Mouse (Mus musculus) heart, embryonic 13.5 days (tissue): ENCODE data around the gene Wnt2b. TPM values are rescaled to one million over a fixed set of nuclear protein-coding genes. Genes with fewer than 3 reads are reported as not detected.
A peak's percentile ranks its signal among the peaks of the same experiment; 100 is the strongest.

Experiments
- ATAC-seq: fragments of 200-750 bp; cut with Nextera tagmentation; 2 replicates; pipeline ENCODE4 v1.8.0; 2017; ENCODE audit warnings: moderate TSS enrichment; ENCODE audit not compliant: insufficient number of reproducible peaks, low FRiP score, low TSS enrichment; ENCODE audit errors: extremely low read depth
- H3K27ac ChIP-seq: fragments of 300-500 bp; sonication (generic); replicated peaks from 2 replicates; pipeline ENCODE4 v1.5.1; 2015; ENCODE audit warnings: moderate library complexity, mild to moderate bottlenecking, inconsistent platforms
- H3K27me3 ChIP-seq: fragments of 300-500 bp; sonication (generic); replicated peaks from 2 replicates; pipeline ENCODE4 v1.6.1; 2015; ENCODE audit warnings: mild to moderate bottlenecking, inconsistent platforms
- H3K36me3 ChIP-seq: fragments of 300-500 bp; sonication (generic); 2 replicates; pipeline ENCODE4 v1.6.1; 2015; ENCODE audit warnings: mild to moderate bottlenecking, inconsistent platforms
- H3K4me1 ChIP-seq: fragments of 300-500 bp; sonication (generic); 2 replicates; pipeline ENCODE4 v1.6.1; 2015; ENCODE audit warnings: inconsistent platforms
- H3K4me2 ChIP-seq: fragments of 300-500 bp; sonication (generic); 2 replicates; pipeline ENCODE4 v1.6.1; 2015; ENCODE audit warnings: inconsistent platforms, mild to moderate bottlenecking, moderate library complexity
- H3K4me3 ChIP-seq: fragments of 300-500 bp; sonication (generic); 2 replicates; pipeline ENCODE4 v1.5.1; 2015; ENCODE audit warnings: moderate library complexity, mild to moderate bottlenecking, inconsistent platforms
- H3K9ac ChIP-seq: fragments of 300-500 bp; sonication (generic); 2 replicates; pipeline ENCODE4 v1.6.1; 2015; ENCODE audit warnings: inconsistent platforms, mild to moderate bottlenecking, moderate library complexity
- H3K9me3 ChIP-seq: fragments of 300-500 bp; sonication (generic); 2 replicates; pipeline ENCODE4 v1.6.1; 2016; ENCODE audit warnings: inconsistent platforms
- WGBS: fragments of 180-500 bp; shearing (Covaris S2); methylation state at CpG from one replicate; pipeline ENCODE4 v1.1.7; 2015; ENCODE audit warnings: mixed read lengths; 5-methylcytosine and 5-hydroxymethylcytosine counted together
- polyA plus RNA-seq: library from polyadenylated mRNA; unstranded; fragments of >200 nt; fragmentation: Nextera tagmentation; extraction: Ambion mirVana; gene quantifications from 2 replicates; pipeline ENCODE4 v1.2.1, GENCODE M21; 2015

The Wnt2b gene
- polyA plus RNA-seq, 1 experiment from 2014 or later, result 1.8 TPM

DNA sequence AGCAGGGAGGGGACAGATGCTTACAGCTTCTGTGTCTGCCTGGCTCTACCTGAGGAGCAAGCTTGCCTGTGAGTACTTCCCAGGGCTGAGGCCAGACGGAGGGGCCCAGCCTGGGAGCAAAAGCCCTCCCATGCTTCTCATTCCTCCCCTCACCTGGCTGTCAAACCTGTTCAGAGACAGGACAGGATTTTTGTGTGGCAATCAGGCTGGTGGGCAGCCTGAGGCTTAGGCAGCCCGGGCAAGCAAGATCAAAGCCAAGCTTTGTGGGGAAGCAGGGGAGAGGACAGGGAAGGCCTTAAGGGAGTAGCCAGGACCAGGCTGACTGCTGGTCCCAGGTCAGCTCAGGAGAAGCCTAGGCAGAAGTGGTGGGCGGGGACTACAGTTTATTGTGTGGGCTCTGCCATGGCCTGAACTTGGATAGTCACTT is 32.7 kb upstream of the Wnt2b start:
- peak overlapping the region; percentile 79 for H3K27ac ChIP-seq
- peak overlapping the region; percentile 56 for H3K9ac ChIP-seq
- H3K27me3 ChIP-seq, result no peaks in the 10 kb centered on the region
- no peak overlapping the region for H3K4me3 ChIP-seq
- no peaks in the 10 kb centered on the region for H3K9me3 ChIP-seq
- WGBS, result 32% methylated on average over 3 of the region's 3 CpGs
- ATAC-seq, result no peak
- no peak overlapping the region for H3K4me2 ChIP-seq
- no peaks in the 10 kb centered on the region for H3K36me3 ChIP-seq
- peaks cover 60% of the 10 kb centered on the region for H3K4me1 ChIP-seq

DNA sequence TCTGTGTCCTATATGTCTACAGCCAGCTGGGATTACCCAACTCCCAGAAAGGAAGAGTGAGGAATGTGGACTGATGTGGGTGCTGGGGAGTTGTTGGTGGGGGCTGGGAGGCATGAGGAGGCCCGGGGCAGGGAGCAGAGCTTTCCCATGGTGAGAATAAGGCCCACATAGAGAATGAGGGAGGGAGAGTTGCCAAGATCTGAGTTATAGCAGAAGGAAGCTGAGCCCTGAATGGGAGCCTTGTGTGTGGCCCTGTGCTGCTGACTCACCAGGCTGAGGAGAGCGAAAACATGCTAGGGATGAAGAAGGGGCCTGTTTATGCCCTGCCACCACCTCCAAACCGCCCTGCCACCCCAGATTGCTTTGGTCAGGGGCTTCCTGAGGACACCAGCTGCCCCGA is 32.1 kb upstream of the Wnt2b start:
- H3K9ac ChIP-seq, result peak overlapping the region; percentile 56
- H3K36me3 ChIP-seq, result no peaks in the 10 kb centered on the region
- H3K9me3 ChIP-seq, result no peaks in the 10 kb centered on the region
- H3K27me3 ChIP-seq, result no peaks in the 10 kb centered on the region
- ATAC-seq, result peak; percentile 62
- H3K4me2 ChIP-seq, result no peak overlapping the region
- H3K27ac ChIP-seq, result peak overlapping the region; percentile 79
- H3K4me1 ChIP-seq, result peaks cover 53% of the 10 kb centered on the region
- H3K4me3 ChIP-seq, result no peak overlapping the region
- 41% methylated on average over 4 of the region's 4 CpGs for WGBS

DNA sequence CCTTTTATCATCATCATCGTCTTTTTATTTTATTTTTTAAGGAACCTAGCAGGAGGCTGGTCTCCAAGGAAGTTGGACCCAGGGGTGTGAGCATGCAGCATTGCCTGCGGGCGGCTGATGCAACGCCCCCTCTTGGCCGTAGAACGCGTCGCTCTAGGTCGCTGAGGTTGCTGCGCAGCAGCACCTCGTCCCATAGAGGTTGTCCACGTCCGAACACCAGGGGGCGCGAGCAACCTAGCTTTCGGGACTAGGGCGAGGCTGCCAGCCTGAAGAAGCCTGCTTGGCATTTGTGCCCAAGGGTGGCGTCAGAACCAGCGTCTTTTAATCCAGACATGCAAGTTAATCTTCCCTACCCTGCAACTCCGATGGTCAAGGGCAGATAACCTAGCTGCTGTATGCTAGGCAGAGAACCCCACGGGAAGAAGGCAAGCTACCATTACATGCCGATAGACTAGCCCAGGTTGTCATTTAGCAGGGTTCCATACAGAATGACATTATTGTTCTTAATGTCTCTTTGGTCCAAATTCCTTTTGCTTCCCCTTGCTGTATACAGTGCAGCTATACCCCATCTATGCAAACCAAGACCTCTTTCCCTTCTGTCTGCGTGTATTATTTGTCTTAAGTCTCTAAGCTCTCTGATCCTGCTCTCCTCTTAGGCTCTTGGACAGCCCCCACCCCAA is 31.1 kb upstream of the Wnt2b start:
- H3K4me3 ChIP-seq, result no peak overlapping the region
- peak overlapping the region; percentile 54 for H3K4me2 ChIP-seq
- H3K4me1 ChIP-seq, result peaks cover 44% of the 10 kb centered on the region
- no peaks in the 10 kb centered on the region for H3K36me3 ChIP-seq
- ATAC-seq, result no peak; the same call in none of the 2 replicates
- 11% methylated on average over 23 of the region's 23 CpGs for WGBS
- no peaks in the 10 kb centered on the region for H3K27me3 ChIP-seq
- H3K27ac ChIP-seq, result peak overlapping the region; percentile 79; the same call in 1 of the 2 replicates
- H3K9ac ChIP-seq, result peak overlapping the region; percentile 58
- no peaks in the 10 kb centered on the region for H3K9me3 ChIP-seq

DNA sequence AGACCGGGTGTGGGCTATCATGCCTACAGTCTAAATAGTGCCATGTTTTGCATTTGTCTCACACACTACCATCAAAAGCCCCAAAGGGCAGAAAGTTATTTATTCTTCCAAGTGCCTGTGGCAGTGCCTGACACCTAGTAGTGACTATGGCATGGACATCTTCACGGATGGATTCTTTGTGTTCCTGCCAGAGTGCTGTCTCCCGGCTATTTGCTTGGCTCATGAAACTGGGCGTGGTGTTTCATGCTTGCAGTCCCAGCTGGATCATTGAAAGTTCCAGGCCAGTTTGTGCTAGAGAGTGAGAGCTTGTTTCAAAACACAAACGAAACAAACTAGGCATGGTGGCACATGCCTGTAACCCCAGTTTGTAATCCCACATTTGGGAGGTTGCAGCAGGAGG is 30.0 kb upstream of the Wnt2b start:
- no peak overlapping the region for H3K4me2 ChIP-seq
- WGBS, result 69% methylated on average over 5 of the region's 5 CpGs
- no peak overlapping the region for H3K27ac ChIP-seq
- no peaks in the 10 kb centered on the region for H3K36me3 ChIP-seq
- H3K4me3 ChIP-seq, result no peak overlapping the region
- H3K27me3 ChIP-seq, result no peaks in the 10 kb centered on the region
- H3K9ac ChIP-seq, result no peak overlapping the region
- H3K4me1 ChIP-seq, result peaks cover 33% of the 10 kb centered on the region
- ATAC-seq, result no peak
- no peaks in the 10 kb centered on the region for H3K9me3 ChIP-seq

DNA sequence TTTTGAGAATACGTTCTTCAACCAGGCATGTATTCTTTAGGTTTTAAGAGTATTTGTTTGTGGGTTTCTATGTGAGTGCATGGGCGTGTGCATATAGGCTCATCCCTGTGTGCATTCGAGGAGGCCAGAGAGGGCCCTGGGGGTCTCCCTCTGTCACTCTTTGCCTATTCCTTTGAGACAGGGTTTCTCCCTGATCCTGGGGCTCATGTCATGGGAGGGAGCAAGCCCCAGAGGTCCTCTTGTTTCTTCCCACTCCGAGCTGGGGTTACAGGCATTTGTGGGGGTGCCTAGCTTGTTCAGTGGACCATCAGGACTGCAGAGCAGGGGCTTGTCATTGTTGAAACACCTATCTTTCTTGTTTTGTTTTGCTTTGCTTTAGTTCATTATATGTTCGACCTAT is 26.2 kb upstream of the Wnt2b start:
- Histone ChIP-seq H3K36me3 (no peaks in the 10 kb centered on the region), H3K4me3 (no peak overlapping the region), H3K27ac (no peak overlapping the region), H3K27me3 (no peaks in the 10 kb centered on the region), H3K9me3 (no peaks in the 10 kb centered on the region), H3K4me1 (peaks cover 1% of the 10 kb centered on the region), H3K4me2 (no peak overlapping the region), H3K9ac (no peak overlapping the region)
- no peak for ATAC-seq
- WGBS, result 61% methylated on average over 5 of the region's 5 CpGs

DNA sequence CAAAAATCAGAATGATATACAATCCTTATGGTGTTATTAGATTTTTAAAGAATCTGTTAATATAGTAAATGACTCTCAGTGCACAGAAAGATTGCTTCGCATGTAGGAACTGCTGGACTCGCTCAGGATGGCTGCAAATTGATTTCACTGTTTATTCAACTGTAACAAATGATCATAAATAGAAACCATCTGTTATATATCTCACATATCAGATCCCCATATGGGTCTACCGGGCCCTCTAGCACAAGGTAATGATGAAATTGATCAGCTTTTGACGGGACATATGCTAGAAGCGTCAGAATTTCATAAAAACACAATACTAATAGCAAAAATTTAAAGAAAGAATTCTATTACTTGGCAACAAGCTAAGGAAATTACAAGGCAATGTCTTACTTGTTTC is 18.0 kb upstream of the Wnt2b start:
- no peak overlapping the region for H3K4me2 ChIP-seq
- H3K27me3 ChIP-seq, result no peaks in the 10 kb centered on the region
- no peak overlapping the region for H3K9ac ChIP-seq
- no peaks in the 10 kb centered on the region for H3K4me1 ChIP-seq
- H3K4me3 ChIP-seq, result no peak overlapping the region
- ATAC-seq, result no peak
- H3K9me3 ChIP-seq, result no peaks in the 10 kb centered on the region
- H3K36me3 ChIP-seq, result no peaks in the 10 kb centered on the region
- 72% methylated on average over 5 of the region's 5 CpGs for WGBS
- no peak overlapping the region for H3K27ac ChIP-seq

DNA sequence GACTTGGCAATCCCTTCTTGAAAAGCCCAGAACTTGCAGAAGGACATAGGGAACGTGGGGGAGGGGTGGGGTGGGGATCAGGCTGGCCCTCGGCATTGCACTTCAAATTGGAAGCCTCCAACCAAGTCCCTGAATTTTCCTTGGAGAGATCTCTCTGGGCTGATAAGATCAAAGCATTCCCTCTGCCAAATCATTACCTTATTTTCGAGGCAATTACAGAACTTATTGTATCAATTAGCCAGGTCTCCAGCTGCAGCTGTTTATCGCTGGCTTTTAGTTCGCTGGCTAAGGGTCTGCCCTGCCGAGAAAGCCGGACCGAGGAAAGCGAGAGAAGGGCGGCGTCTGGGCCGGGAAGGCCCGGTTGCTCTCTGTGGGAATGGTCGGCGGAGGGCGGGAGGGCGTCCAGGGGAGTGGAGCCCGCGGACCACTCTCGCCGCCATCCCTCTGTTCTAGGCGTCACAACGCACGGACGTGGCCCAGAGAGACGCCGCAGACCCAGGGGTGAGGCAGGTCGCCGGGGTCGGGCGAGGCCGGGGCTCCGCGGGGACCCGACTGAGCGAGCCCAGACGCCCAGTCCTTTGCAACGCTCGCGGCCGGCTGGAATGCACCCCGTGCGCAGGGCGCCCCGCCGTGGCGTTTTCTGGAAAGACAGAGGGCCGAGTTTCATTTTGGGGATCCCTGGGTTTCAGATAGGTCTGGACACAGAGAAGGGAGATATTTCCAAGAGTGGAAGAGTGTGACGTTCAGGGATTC is 6.0 kb upstream of the Wnt2b start:
- peaks cover 2% of the 10 kb centered on the region; the same call in 1 of the 2 replicates for H3K9me3 ChIP-seq
- H3K4me3 ChIP-seq, result peak overlapping the region; percentile 63
- H3K4me1 ChIP-seq, result peaks cover 48% of the 10 kb centered on the region
- WGBS, result 2% methylated on average over 49 of the region's 49 CpGs
- ATAC-seq, result no peak
- H3K27me3 ChIP-seq, result peaks cover 14% of the 10 kb centered on the region
- H3K4me2 ChIP-seq, result peak overlapping the region; percentile 72
- H3K27ac ChIP-seq, result peak overlapping the region; percentile 68
- no peaks in the 10 kb centered on the region for H3K36me3 ChIP-seq
- H3K9ac ChIP-seq, result peak overlapping the region; percentile 85

DNA sequence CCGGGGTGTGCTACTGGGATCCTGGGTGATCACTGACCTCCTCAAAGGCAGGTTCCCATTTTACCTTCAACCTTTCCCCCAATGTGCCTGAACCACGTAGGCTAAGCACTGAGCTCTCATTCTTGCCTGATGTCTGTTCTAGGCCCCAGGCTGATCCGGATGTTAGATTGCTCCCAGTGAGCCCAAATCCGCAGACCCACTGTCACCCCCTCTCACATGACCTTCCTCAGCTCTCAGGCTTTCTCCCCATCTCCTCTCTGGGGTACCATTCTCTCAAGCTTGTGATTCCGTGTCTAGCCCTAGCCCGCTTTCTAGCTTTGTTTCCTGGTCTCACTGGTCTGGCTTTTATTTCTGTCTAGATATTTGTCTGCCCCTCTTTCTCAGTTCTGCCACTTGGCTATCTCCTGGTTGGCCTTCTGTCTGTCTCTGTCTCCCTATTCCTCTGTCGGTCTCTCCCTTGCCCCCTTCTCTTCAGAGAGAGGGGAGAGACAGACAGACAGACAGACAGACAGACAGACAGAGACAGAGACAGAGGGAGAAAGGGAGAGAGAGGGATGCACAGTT is 4.4 kb upstream of the Wnt2b start:
- no peak overlapping the region for H3K4me2 ChIP-seq
- 74% methylated on average over 7 of the region's 7 CpGs for WGBS
- peaks cover 65% of the 10 kb centered on the region for H3K4me1 ChIP-seq

DNA sequence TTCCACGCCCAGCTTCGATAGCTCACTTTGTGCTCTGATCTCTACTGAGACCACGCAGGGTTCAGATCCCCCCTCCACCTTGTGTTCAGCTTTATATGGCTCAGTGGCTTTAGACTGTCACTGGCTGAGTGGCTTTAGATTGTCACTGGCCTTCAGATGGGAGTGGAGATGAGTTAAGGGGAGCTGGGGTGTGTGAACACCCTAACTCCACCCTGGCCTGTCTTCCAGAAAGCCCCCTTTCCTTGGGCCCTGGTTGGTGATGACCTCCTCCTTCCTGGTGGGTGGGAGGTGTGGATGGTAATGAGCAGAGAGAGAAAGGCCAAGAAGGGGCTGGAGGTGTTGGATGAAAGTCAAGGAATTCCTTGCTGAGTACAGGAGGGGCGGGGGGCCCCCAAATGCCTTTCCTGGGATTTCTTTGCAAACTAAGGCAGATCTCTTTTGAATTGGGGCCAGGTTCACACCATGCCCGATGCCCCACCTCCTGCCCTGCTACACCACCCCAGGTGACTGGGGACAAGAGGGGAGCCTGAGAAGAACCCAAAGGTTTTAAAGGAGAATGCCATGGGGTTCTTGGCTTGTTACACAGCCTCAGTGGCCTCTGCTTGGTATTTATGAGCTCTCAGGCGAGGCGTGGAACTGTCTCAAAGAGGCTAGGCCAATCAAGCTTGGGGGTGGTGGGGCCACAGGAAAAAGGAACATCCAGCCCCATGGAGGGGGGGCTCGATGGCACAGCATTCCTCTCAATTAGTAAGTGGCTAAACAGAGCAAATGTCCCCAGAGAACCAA is 3.5 kb upstream of the Wnt2b start:
- H3K36me3 ChIP-seq, result no peaks in the 10 kb centered on the region
- H3K4me2 ChIP-seq, result no peak overlapping the region
- H3K27ac ChIP-seq, result no peak overlapping the region
- H3K4me3 ChIP-seq, result no peak overlapping the region
- H3K4me1 ChIP-seq, result peaks cover 71% of the 10 kb centered on the region
- WGBS, result 61% methylated on average over 8 of the region's 8 CpGs
- H3K9ac ChIP-seq, result no peak overlapping the region
- no peak for ATAC-seq
- H3K9me3 ChIP-seq, result no peaks in the 10 kb centered on the region
- H3K27me3 ChIP-seq, result peaks cover 39% of the 10 kb centered on the region

More for the DNA sequence above, 4.4 kb upstream of the Wnt2b start:
- Histone ChIP-seq H3K9ac (no peak overlapping the region), H3K27ac (no peak overlapping the region), H3K9me3 (peaks cover 2% of the 10 kb centered on the region; the same call in 1 of the 2 replicates), H3K27me3 (peaks cover 30% of the 10 kb centered on the region), H3K4me3 (no peak overlapping the region), H3K36me3 (no peaks in the 10 kb centered on the region)
- no peak for ATAC-seq

DNA sequence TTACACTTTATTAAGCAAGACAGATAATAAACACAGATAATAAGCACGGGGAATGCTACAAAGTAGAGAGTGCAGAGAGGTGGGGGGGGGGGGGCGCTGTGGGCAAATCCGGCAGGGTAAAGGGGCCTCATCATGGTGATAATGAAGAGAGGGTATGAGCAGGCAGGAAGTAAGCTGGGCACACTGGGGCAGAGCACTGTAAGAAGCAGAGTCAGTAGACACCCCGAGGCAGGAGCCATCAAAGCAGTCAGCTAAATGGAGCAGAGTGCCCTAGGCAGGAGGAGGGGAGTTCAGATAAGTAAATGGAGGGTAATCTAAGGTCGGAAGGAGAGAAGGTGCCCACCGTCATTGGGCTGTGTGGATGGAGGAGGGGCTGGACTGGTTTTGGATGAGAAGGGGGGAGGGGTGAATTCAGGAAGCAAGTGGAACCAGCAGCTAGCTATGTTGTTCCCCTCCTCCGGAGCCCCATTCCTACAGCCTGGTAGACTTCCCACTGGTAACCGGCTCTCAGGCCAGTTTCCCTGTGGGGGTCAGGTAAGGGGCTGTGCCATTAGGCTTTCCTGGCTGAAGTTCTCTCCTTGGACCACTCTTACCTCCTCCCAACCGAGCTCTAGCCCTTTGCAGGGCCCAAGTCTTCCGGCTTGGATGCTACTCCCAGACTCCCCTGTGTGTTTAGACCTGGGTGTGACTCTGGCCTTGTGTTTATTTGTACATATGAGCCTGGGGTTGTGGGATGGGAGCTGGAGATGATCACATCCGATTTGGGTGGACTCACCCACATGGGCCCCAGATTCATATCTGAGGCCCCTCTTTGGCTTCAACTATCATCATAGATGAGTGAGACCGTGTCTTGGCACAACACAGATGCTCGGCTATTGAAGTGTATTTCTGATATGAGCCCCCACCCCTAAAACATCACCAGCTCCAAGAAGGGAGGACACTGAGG is 1.9 kb upstream of the Wnt2b start:
- Histone ChIP-seq H3K36me3 (no peaks in the 10 kb centered on the region), H3K9ac (no peak overlapping the region), H3K4me2 (peak overlapping the region; percentile 34), H3K9me3 (no peaks in the 10 kb centered on the region), H3K27me3 (peaks cover 55% of the 10 kb centered on the region), H3K4me3 (no peak overlapping the region), H3K4me1 (peaks cover 68% of the 10 kb centered on the region), H3K27ac (no peak overlapping the region)
- ATAC-seq, result no peak
- 20% methylated on average over 13 of the region's 13 CpGs for WGBS
